Mouse (Mus musculus) ovary, postnatal 36 days (tissue): Measurements from ENCODE around the gene Camta1.
"Not testable (repeated sequence)": the region's sequence is repeated elsewhere in the genome, so short reads cannot be mapped to it uniquely, and the experiment has no call there.

Experiments
- DNase-seq: peaks from one replicate; pipeline ENCODE4 v3.0.0; 2022; ENCODE audit warnings: low spot score, mixed read lengths

Camta1 gene

GRCm38 (mm10) chr4:150925923-150926322 lies 935.8 kb downstream of the Camta1 start:
- DNase-seq: no peak

GRCm38 (mm10) chr4:150924936-150925335 lies 936.7 kb downstream of the Camta1 start:
- no peak for DNase-seq

GRCm38 (mm10) chr4:150924308-150924707 lies 937.4 kb downstream of the Camta1 start:
- DNase-seq: no peak

GRCm38 (mm10) chr4:150921206-150921605 lies 940.5 kb downstream of the Camta1 start:
- no peak for DNase-seq

GRCm38 (mm10) chr4:150917336-150918027 lies 944.2 kb downstream of the Camta1 start:
- DNase-seq: no peak

GRCm38 (mm10) chr4:150915181-150915906 lies 946.3 kb downstream of the Camta1 start:
- no peak for DNase-seq

- DNase-seq: peak; percentile 95
Observed at GRCm38 (mm10) chr4:150914290-150914733, 947.4 kb downstream of the Camta1 start, which contains the start of the genes Park7 and Tnfrsf9. Gene Park7, minus strand, starts transcription at chr4:150914437. Gene Tnfrsf9, plus strand, starts transcription at chr4:150914562.

GRCm38 (mm10) chr4:150913743-150914142 lies 947.9 kb downstream of the Camta1 start:
- no peak for DNase-seq

GRCm38 (mm10) chr4:150910164-150910951 lies 951.3 kb downstream of the Camta1 start:
- DNase-seq: no peak

GRCm38 (mm10) chr4:150909451-150910156 lies 952.1 kb downstream of the Camta1 start:
- DNase-seq: peak; percentile 99

- not testable (repeated sequence) for DNase-seq
Observed at GRCm38 (mm10) chr4:150908512-150908911, 953.2 kb downstream of the Camta1 start.

GRCm38 (mm10) chr4:150907099-150907498 lies 954.6 kb downstream of the Camta1 start:
- no peak for DNase-seq

- no peak for DNase-seq
Observed at GRCm38 (mm10) chr4:150903091-150903742, 958.5 kb downstream of the Camta1 start.

- no peak for DNase-seq
Observed at GRCm38 (mm10) chr4:150902062-150902461, 959.6 kb downstream of the Camta1 start.

GRCm38 (mm10) chr4:150901651-150902050 lies 960.0 kb downstream of the Camta1 start:
- DNase-seq: peak; percentile 67

GRCm38 (mm10) chr4:150900486-150900885 lies 961.2 kb downstream of the Camta1 start:
- no peak for DNase-seq

- DNase-seq: peak; percentile 75
Observed at GRCm38 (mm10) chr4:150898716-150899365, 962.8 kb downstream of the Camta1 start.

- no peak for DNase-seq
Observed at GRCm38 (mm10) chr4:150896896-150897624, 964.6 kb downstream of the Camta1 start.

- no peak for DNase-seq
Observed at GRCm38 (mm10) chr4:150894718-150895501, 966.8 kb downstream of the Camta1 start.
